Mouse (Mus musculus) E14TG2a.4 (cell line): ENCODE measurements around the gene Fntb.

Experiments used
- CTCF ChIP-seq: conservative IDR thresholded peaks from 2 replicates; pipeline ENCODE4 v1.5.1; 2014; ENCODE audit warnings: low read length
- NANOG ChIP-seq: IDR thresholded peaks from 2 replicates; pipeline ENCODE4 v1.6.1; 2014; ENCODE audit warnings: borderline replicate concordance, low read length, mixed read lengths
- POU5F1 ChIP-seq: IDR thresholded peaks from 2 replicates; pipeline ENCODE4 v1.6.1; 2014; ENCODE audit warnings: low read length, borderline replicate concordance

DNA sequence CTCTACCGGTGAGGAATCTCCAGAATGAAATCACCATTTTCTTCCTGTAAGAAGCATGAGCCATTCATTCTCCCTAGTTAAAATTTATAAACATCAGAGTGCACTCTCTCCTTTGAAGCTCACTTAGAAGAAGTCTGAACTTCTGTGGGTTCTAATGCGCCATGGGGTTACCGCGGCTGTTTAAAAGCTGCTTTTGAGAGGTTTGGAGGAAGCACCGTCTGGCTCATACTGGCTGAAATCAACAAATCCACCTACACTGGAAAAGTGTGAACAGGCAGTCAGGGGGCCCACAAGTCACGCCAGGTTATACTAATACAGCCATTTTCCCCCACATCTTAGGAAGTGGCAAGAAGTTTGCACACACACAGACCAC, 167.3 kb downstream of the Fntb start:
- TF ChIP-seq CTCF (no peak), POU5F1 (no peak), NANOG (no peak)
